Mouse (Mus musculus) right cerebral cortex, postnatal 10 days (tissue): Measurements from ENCODE around the gene Prpf19.

Experiments
- DNase-seq, 2 experiments: peaks; one replicate each; pipeline ENCODE4 v3.0.0; 2021; ENCODE audit warnings: low spot score in 2 of 2

The Prpf19 gene

GRCm38 (mm10) chr19:10937110-10937563 is 42.1 kb downstream of the Prpf19 start, which contains the start of gene Ptgdr2:
Gene Ptgdr2, plus strand, starts transcription at chr19:10937160.
- DNase-seq = no peak

GRCm38 (mm10) chr19:10938771-10939170 is 43.7 kb downstream of the Prpf19 start:
- no peak for DNase-seq

- DNase-seq = peak; percentile 80 to 82
Observed at GRCm38 (mm10) chr19:10940097-10940800, 45.2 kb downstream of the Prpf19 start.

GRCm38 (mm10) chr19:10940801-10941457 is 45.9 kb downstream of the Prpf19 start:
- DNase-seq = peak; percentile 55 to 60

- no peak for DNase-seq
Observed at GRCm38 (mm10) chr19:10943955-10944354, 48.9 kb downstream of the Prpf19 start.

GRCm38 (mm10) chr19:10946506-10946905 is 51.5 kb downstream of the Prpf19 start:
- DNase-seq = no peak

- DNase-seq = no peak
Observed at GRCm38 (mm10) chr19:10947219-10947618, 52.2 kb downstream of the Prpf19 start.

- DNase-seq = no peak
Observed at GRCm38 (mm10) chr19:10948416-10948815, 53.4 kb downstream of the Prpf19 start.

- peak; percentile 98 for DNase-seq
Observed at GRCm38 (mm10) chr19:10949112-10949511, 54.1 kb downstream of the Prpf19 start, which contains the start of gene Ccdc86. Gene Ccdc86, minus strand, starts transcription at chr19:10949266.

- DNase-seq = no peak
Observed at GRCm38 (mm10) chr19:10949558-10949957, 54.5 kb downstream of the Prpf19 start.

GRCm38 (mm10) chr19:10952021-10952939 is 57.2 kb downstream of the Prpf19 start:
- DNase-seq = peak; percentile 68 to 71
